Mouse (Mus musculus) ES-E14 (cell line): ENCODE results near the gene Rbp2.

Experiments used
- CHD2 ChIP-seq: IDR thresholded peaks from 2 replicates; pipeline ENCODE4 v1.6.1; 2014; ENCODE audit warnings: mild to moderate bottlenecking, low read depth, low read length, inconsistent platforms
- MAFK ChIP-seq: IDR thresholded peaks from 2 replicates; pipeline ENCODE4 v1.6.1; 2014; ENCODE audit warnings: mild to moderate bottlenecking, low read depth, low read length, inconsistent platforms; ENCODE audit not compliant: insufficient read depth

DNA sequence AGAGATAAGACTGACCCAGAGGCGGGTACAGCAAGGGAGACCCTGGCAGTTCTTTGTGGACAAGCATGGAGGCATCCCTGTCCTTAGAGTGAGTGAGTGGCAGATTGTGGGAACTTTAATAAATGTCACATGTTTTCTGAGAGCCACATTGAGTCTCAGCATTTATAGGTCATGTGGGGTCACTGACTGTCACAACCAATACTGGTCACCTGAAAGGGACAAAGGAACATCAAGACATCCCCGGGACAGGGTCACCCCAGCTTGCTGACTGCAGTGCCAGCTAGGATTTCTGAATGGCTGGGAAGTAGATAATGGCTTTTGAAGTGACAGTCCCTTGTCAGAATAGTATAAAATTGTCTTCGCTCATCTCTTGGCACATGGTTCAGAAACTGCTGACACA is 46.8 kb upstream of the Rbp2 start:
- TF ChIP-seq CHD2 (no peak), MAFK (0 out of 2 replicates have a peak, but pooled peaks have one; percentile 26)
